Mouse (Mus musculus) heart, postnatal 0 days (tissue): ENCODE measurements around the gene Mms19. TPM values are rescaled to one million over a fixed set of nuclear protein-coding genes. Genes with fewer than 3 reads are reported as not detected.
A peak's percentile ranks its signal among the peaks of the same experiment; 100 is the strongest.

Source experiments
- ATAC-seq: fragments of 200-750 bp; cut with Nextera tagmentation; 2 replicates; pipeline ENCODE4 v1.8.0; 2017; ENCODE audit warnings: low read depth, moderate number of reproducible peaks, moderate library complexity; ENCODE audit not compliant: insufficient read depth
- DNase-seq: peaks from one replicate; pipeline ENCODE4 v3.0.0-alpha.2; 2016; ENCODE audit warnings: low spot score
- H3K27ac ChIP-seq: fragments of 300-500 bp; sonication (generic); 2 replicates; pipeline ENCODE4 v1.5.1; 2014; ENCODE audit warnings: low read depth, mild to moderate bottlenecking
- H3K27me3 ChIP-seq: fragments of 300-500 bp; sonication (generic); 2 replicates; pipeline ENCODE4 v1.6.1; 2014; ENCODE audit warnings: low read length, mixed read lengths; ENCODE audit not compliant: control insufficient read depth, insufficient read depth
- H3K36me3 ChIP-seq: fragments of 300-500 bp; sonication (generic); replicated peaks from 2 replicates; pipeline ENCODE4 v1.6.1; 2014; ENCODE audit warnings: low read length, mixed read lengths; ENCODE audit not compliant: control insufficient read depth, insufficient read depth
- H3K4me1 ChIP-seq: fragments of 300-500 bp; sonication (generic); 2 replicates; pipeline ENCODE4 v1.6.1; 2014; ENCODE audit warnings: antibody characterized with exemption; ENCODE audit not compliant: control insufficient read depth, insufficient read depth
- H3K4me2 ChIP-seq: fragments of 300-500 bp; sonication (generic); 2 replicates; pipeline ENCODE4 v1.6.1; 2014; ENCODE audit warnings: low read depth, mild to moderate bottlenecking, low read length, moderate library complexity
- H3K4me3 ChIP-seq: fragments of 300-500 bp; sonication (generic); 2 replicates; pipeline ENCODE4 v1.5.1; 2014; ENCODE audit warnings: low read depth, low read length
- H3K9ac ChIP-seq: fragments of 300-500 bp; sonication (generic); replicated peaks from 2 replicates; pipeline ENCODE4 v1.6.1; 2014; ENCODE audit warnings: low read depth, low read length, mixed read lengths
- H3K9me3 ChIP-seq: fragments of 300-500 bp; sonication (generic); replicated peaks from 2 replicates; pipeline ENCODE4 v1.6.1; 2016; ENCODE audit warnings: low read length; ENCODE audit not compliant: control insufficient read depth
- CTCF ChIP-seq: IDR thresholded peaks from 2 replicates; pipeline ENCODE4 v1.5.1; 2016; ENCODE audit warnings: antibody characterized with exemption, control low read depth, low read depth
- EP300 ChIP-seq: IDR thresholded peaks from 2 replicates; pipeline ENCODE4 v1.6.1; 2016; ENCODE audit warnings: antibody characterized with exemption, low read depth
- whole genome bisulfite sequencing: fragments of 180-500 bp; shearing (Covaris S2); extraction: QIAGEN DNeasy Blood & Tissue Kit; methylation state at CpG from one replicate; pipeline ENCODE4 v1.1.7; 2014; 5-methylcytosine and 5-hydroxymethylcytosine counted together
- polyA plus RNA-seq: library from polyadenylated mRNA; unstranded; fragments of >200 nt; fragmentation: Nextera tagmentation; extraction: Ambion mirVana; gene quantifications from 2 replicates; pipeline ENCODE4 v1.2.1, GENCODE M21; 2015
- total RNA-seq: library from RNA; depleted of rRNA; stranded (reverse); fragments of >200 nt; gene quantifications from 2 replicates; pipeline ENCODE4 v1.2.3, GENCODE M21; 2014; ENCODE audit warnings: low replicate concordance

The Mms19 gene
- total and polyA plus RNA-seq, 2 experiments from 2014 or later: 11.5 to 34.9 TPM

DNA sequence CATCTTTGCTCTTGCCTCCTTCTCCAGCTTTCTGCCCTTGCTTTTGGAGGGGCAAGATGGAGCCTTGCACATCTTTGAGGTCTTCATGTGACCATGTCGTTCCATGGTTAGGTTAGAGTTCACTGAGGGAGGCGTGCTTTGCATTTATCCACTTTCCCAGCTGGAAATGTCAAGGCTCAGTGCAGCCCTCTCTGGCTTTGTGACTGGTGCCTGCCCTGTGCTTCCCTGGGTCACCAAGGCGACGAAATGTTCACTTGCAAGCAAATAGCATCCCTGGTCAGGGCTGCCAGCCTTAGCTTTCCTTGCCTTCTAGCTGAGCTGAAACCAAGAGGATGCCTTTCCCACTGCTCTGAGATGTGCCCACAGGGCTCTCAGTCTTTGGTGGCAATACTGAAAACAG lies 29.5 kb upstream of the Mms19 start:
- ATAC-seq (no peak), DNase-seq (no peak)
- H3K9ac ChIP-seq: no peak overlapping the region
- H3K36me3 ChIP-seq: 0 out of 2 replicates have a peak, but pooled peaks cover 7% of the 10 kb centered on the region
- H3K4me3 ChIP-seq: no peak overlapping the region
- 77% methylated on average over 4 of the region's 4 CpGs for WGBS
- peaks cover 32% of the 10 kb centered on the region for H3K4me1 ChIP-seq
- H3K27me3 ChIP-seq: no peaks in the 10 kb centered on the region
- H3K4me2 ChIP-seq: no peak overlapping the region
- TF ChIP-seq CTCF (no peak), EP300 (no peak)
- no peaks in the 10 kb centered on the region for H3K9me3 ChIP-seq
- H3K27ac ChIP-seq: no peak overlapping the region

DNA sequence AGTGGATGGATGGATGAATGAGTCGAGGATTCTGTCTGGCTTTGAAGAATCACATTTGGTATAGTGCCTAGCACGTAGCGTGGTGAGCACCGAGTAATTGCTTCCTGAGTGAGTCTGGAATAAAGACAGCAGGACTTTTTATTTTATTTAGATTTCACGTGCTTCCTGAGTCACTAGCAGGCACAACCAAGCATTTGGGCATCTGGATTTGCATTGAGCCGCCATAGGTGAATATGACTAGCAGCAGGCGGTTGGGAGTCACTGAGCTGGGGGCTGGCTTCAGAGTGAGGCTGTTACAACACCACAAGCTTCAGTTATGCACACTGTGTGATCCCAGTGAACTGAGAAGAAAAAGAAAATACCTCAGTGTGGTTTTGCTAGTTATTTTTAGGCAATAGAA lies 28.1 kb upstream of the Mms19 start:
- H3K27ac ChIP-seq: peak overlapping the region; percentile 57

DNA sequence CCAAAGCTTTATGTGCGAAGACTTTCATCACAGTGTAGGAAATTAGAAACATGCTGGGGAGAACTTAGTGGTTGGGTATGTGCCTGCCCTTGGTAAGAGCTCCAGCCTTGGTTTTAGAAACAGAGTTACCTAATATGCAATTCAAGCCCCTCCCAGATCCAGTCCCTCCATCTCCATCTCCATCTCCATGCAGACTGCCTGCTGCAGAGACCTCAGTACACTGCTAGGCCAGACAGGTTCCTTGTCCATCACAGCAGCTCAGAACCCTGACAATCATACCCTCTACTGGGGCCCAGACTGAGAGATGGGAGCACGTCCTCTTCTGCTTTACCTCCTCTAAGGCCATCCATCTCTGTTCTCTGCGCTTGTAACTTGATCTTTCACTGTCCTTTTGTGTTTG lies 27.6 kb upstream of the Mms19 start:
- Histone ChIP-seq H3K9ac (no peak overlapping the region), H3K27me3 (no peaks in the 10 kb centered on the region), H3K4me3 (no peak overlapping the region), H3K27ac (peak overlapping the region; percentile 57), H3K4me1 (peaks cover 45% of the 10 kb centered on the region), H3K9me3 (no peaks in the 10 kb centered on the region), H3K36me3 (0 out of 2 replicates have a peak, but pooled peaks cover 7% of the 10 kb centered on the region), H3K4me2 (no peak overlapping the region)
- no peak for DNase-seq
- 52% methylated on average over 3 of the region's 3 CpGs for WGBS
- TF ChIP-seq CTCF (no peak), EP300 (no peak)
- ATAC-seq: peak; percentile 16; the same call in 1 of the 2 replicates

More for the DNA sequence above, 28.1 kb upstream of the Mms19 start:
- no peak overlapping the region for H3K4me3 ChIP-seq
- no peaks in the 10 kb centered on the region for H3K9me3 ChIP-seq
- 0 out of 2 replicates have a peak, but pooled peaks cover 7% of the 10 kb centered on the region for H3K36me3 ChIP-seq
- ATAC-seq (no peak), DNase-seq (no peak)
- H3K27me3 ChIP-seq: no peaks in the 10 kb centered on the region
- no peak overlapping the region for H3K9ac ChIP-seq
- H3K4me2 ChIP-seq: no peak overlapping the region
- TF ChIP-seq EP300 (no peak), CTCF (no peak)
- H3K4me1 ChIP-seq: peaks cover 41% of the 10 kb centered on the region
- 51% methylated on average over 7 of the region's 7 CpGs for WGBS

DNA sequence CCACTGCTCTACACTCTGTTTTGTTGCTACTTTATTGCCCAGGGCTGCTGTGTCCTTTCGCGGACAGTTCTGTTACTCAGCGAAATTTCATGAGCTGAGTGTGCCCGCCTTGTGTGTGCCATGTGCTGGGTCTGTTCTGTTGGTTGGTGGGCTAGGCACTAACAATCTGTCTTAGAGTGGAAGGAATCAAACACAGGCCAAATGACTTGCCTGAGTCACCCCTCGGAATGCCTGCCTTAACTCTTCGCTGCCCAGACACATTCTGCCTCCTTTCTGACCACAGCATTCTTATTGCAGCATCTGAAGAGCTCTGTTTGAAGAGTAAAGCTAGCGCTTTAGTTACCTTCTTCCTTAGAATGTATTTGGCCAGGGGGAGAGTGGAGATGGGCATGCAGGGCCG lies 25.6 kb upstream of the Mms19 start:
- DNase-seq (no peak), ATAC-seq (no peak)
- Histone ChIP-seq H3K4me1 (peaks cover 46% of the 10 kb centered on the region), H3K4me3 (no peak overlapping the region), H3K27me3 (no peaks in the 10 kb centered on the region), H3K9ac (no peak overlapping the region), H3K4me2 (no peak overlapping the region), H3K27ac (no peak overlapping the region), H3K9me3 (no peaks in the 10 kb centered on the region), H3K36me3 (0 out of 2 replicates have a peak, but pooled peaks cover 1% of the 10 kb centered on the region)
- TF ChIP-seq CTCF: no peak
- TF ChIP-seq EP300: no peak
- 77% methylated on average over 8 of the region's 8 CpGs for WGBS

- H3K9me3 ChIP-seq: no peaks in the 10 kb centered on the region
- no peak overlapping the region for H3K4me3 ChIP-seq
- H3K27me3 ChIP-seq: no peaks in the 10 kb centered on the region
- no peak for TF ChIP-seq CTCF
- TF ChIP-seq EP300: no peak
- H3K9ac ChIP-seq: no peak overlapping the region
- peaks cover 56% of the 10 kb centered on the region for H3K4me1 ChIP-seq
- 22% methylated on average over 3 of the region's 3 CpGs for WGBS
- H3K27ac ChIP-seq: 0 out of 2 replicates have a peak overlapping the region, but pooled peaks have one; percentile 11
- ATAC-seq: no peak
- DNase-seq: no peak
- no peaks in the 10 kb centered on the region for H3K36me3 ChIP-seq
- H3K4me2 ChIP-seq: no peak overlapping the region
Measured at GRCm38 (mm10) chr19:42005616-42006015, 24.7 kb upstream of the Mms19 start.

- H3K27ac ChIP-seq: peak overlapping the region; percentile 52
- H3K9me3 ChIP-seq: no peaks in the 10 kb centered on the region
- H3K36me3 ChIP-seq: no peaks in the 10 kb centered on the region
- no peak overlapping the region for H3K4me3 ChIP-seq
- 31% methylated on average over 6 of the region's 6 CpGs for WGBS
- H3K9ac ChIP-seq: no peak overlapping the region
- no peak overlapping the region for H3K4me2 ChIP-seq
- peaks cover 69% of the 10 kb centered on the region for H3K4me1 ChIP-seq
- no peak for ATAC-seq
- no peaks in the 10 kb centered on the region for H3K27me3 ChIP-seq
- DNase-seq: no peak
- TF ChIP-seq CTCF (no peak), EP300 (no peak)
Measured at GRCm38 (mm10) chr19:42004258-42004657, 23.3 kb upstream of the Mms19 start.
